Mouse (Mus musculus) liver, embryonic 11.5 days (tissue): ENCODE measurements around the gene Tmem143. TPM values are rescaled to one million over a fixed set of nuclear protein-coding genes. Genes with fewer than 3 reads are reported as not detected.
"Not testable (repeated sequence)": the region's sequence is repeated elsewhere in the genome, so short reads cannot be mapped to it uniquely, and the experiment has no call there.

Source experiments
- ATAC-seq: fragments of 200-750 bp; cut with Nextera tagmentation; replicated peaks from 2 replicates; pipeline ENCODE4 v1.8.0; 2017; ENCODE audit warnings: moderate number of reproducible peaks, mild to moderate bottlenecking, moderate TSS enrichment, moderate library complexity; ENCODE audit not compliant: low FRiP score
- DNase-seq: peaks from one replicate; pipeline ENCODE4 v3.0.0-alpha.2; 2017; ENCODE audit warnings: low spot score
- H3K27ac ChIP-seq: fragments of 300-500 bp; sonication (generic); 2 replicates; pipeline ENCODE4 v1.5.1; 2014; ENCODE audit warnings: mild to moderate bottlenecking, low read depth, low read length, control low read depth
- H3K27me3 ChIP-seq: fragments of 300-500 bp; sonication (generic); replicated peaks from 2 replicates; pipeline ENCODE4 v1.6.1; 2014; ENCODE audit warnings: low read length, mixed read lengths; ENCODE audit not compliant: control insufficient read depth, insufficient read depth
- H3K36me3 ChIP-seq: fragments of 300-500 bp; sonication (generic); 2 replicates; pipeline ENCODE4 v1.6.1; 2014; ENCODE audit warnings: mild to moderate bottlenecking, low read length, moderate library complexity, mixed read lengths; ENCODE audit not compliant: control insufficient read depth, insufficient read depth
- H3K4me1 ChIP-seq: fragments of 300-500 bp; sonication (generic); replicated peaks from 2 replicates; pipeline ENCODE4 v1.6.1; 2014; ENCODE audit warnings: low read length, mixed read lengths; ENCODE audit not compliant: control insufficient read depth, insufficient read depth
- H3K4me2 ChIP-seq: fragments of 300-500 bp; sonication (generic); 2 replicates; pipeline ENCODE4 v1.6.1; 2014; ENCODE audit warnings: mild to moderate bottlenecking, control low read depth, moderate library complexity
- H3K4me3 ChIP-seq: fragments of 300-500 bp; sonication (generic); 2 replicates; pipeline ENCODE4 v1.5.1; 2014; ENCODE audit warnings: low read depth, low read length, control low read depth
- H3K9ac ChIP-seq: fragments of 300-500 bp; sonication (generic); 2 replicates; pipeline ENCODE4 v1.6.1; 2014; ENCODE audit warnings: low read depth, low read length, control low read depth
- H3K9me3 ChIP-seq: fragments of 300-500 bp; sonication (generic); 2 replicates; pipeline ENCODE4 v1.6.1; 2016; ENCODE audit warnings: low read length, inconsistent platforms, mixed read lengths; ENCODE audit not compliant: control insufficient read depth
- WGBS: fragments of 180-500 bp; shearing (Covaris S2); extraction: QIAGEN DNeasy Blood & Tissue Kit; methylation state at CpG from one replicate; pipeline ENCODE4 v1.1.7; 2014; 5-methylcytosine and 5-hydroxymethylcytosine counted together
- polyA plus RNA-seq: library from polyadenylated mRNA; unstranded; fragments of >200 nt; fragmentation: Nextera tagmentation; extraction: Ambion mirVana; gene quantifications from 2 replicates; pipeline ENCODE4 v1.2.1, GENCODE M21; 2014

Tmem143 gene
- polyA plus RNA-seq, 1 experiment from 2014 or later: 5.8 TPM

DNA sequence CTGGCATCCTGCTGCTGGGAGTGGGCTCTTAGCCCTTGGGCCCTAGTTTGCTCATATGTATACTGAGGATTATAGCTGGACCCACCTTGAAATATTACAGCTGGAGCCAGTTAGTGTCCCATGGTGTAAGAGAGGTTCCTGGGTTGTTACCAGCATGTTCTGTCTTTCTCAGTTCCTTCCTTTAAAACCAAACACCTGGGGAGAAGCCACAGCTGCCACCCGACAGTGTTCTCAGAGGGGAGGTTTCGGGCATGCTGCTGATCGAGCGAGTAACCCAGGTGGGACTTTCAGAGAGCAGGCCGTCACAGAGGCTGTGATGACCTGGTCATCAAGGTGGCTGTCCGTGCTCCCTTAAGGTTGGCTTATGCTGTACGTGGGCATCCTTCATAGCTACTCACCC, 19.8 kb upstream of the Tmem143 start:
- no peaks in the 10 kb centered on the region for H3K9me3 ChIP-seq
- peaks cover 50% of the 10 kb centered on the region for H3K36me3 ChIP-seq
- no peak for DNase-seq
- no peak overlapping the region for H3K4me3 ChIP-seq
- peaks cover 13% of the 10 kb centered on the region for H3K4me1 ChIP-seq
- no peak for ATAC-seq
- H3K4me2 ChIP-seq: no peak overlapping the region
- WGBS: 97% methylated on average over 7 of the region's 7 CpGs
- H3K27ac ChIP-seq: no peak overlapping the region
- no peak overlapping the region for H3K9ac ChIP-seq
- peaks cover 3% of the 10 kb centered on the region for H3K27me3 ChIP-seq

DNA sequence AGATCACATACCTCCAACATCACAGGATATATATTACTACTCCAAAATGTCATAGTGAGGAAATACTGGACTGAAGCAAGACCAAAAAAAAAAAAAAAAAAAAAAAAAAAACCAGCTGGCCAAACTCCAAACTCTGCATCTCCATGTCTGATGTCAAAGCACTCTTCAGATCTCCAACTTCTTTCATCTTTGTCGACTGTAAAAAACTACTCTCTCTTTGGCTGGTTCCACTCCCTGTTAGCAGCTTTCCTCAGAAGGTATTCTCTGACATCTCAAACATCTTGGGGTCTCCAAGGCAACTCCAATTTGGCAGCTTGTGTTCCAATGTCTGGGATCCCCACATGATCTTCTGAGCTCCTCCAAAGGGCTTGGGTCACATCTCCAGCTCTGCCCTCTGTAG, 18.5 kb upstream of the Tmem143 start, which contains the start of gene Grin2d:
Grin2d (minus strand) TSS at position 101 of the 400 bp plus-strand sequence.
- H3K4me1 ChIP-seq: peaks cover 13% of the 10 kb centered on the region
- ATAC-seq, H3K27ac ChIP-seq, H3K4me3 ChIP-seq, H3K9me3 ChIP-seq, H3K9ac ChIP-seq, DNase-seq, H3K27me3 ChIP-seq, H3K4me2 ChIP-seq: not testable (repeated sequence)
- WGBS: 84% methylated on average over 1 of the region's 1 CpGs
- peaks cover 61% of the 10 kb centered on the region for H3K36me3 ChIP-seq

DNA sequence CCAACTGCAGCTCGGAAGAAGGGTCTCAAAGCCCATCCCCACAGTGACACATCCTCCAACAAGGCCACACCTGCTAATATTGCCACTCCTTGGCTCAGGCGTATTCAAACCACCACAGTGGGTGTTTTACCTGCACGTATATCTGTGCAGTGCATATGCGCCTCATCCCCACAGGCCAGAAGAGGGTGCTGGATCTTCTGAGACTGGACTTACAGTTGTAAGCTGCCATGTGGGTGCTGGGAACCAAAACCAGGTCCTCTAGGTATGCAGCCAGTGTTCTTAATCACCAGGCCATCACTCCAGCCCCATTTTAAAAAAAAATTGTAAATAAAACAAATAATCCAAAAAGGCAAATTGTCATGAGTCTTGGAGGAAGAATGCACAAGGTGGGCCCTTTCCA, 16.2 kb upstream of the Tmem143 start:
- 94% methylated on average over 4 of the region's 4 CpGs for WGBS
- no peak for ATAC-seq

DNA sequence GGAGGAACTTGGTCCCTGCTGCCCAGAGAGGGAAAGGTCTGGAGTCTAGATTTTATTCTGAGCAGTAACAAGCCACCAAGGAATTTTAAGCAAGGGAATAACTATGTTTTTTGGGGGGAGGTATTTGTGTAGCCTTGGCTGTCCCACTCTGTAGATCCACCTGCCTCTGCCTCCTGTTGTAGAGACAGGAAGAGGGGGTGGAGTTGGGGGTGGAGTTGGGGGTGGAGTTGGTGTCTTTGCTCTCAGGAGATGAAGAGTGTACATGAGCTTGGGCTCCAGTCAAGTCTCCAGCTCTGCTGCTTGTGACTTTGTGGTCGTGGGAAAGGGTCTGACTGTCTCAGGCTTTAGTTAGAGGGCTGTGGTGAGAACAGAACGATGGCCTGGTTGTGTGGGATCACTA, 15.7 kb upstream of the Tmem143 start:
- DNase-seq (no peak), ATAC-seq (no peak)
- H3K4me2 ChIP-seq: no peak overlapping the region

More for the DNA sequence above, 16.2 kb upstream of the Tmem143 start:
- Histone ChIP-seq H3K4me1 (no peaks in the 10 kb centered on the region), H3K4me2 (no peak overlapping the region), H3K9me3 (no peaks in the 10 kb centered on the region), H3K27ac (no peak overlapping the region), H3K9ac (no peak overlapping the region), H3K36me3 (peaks cover 68% of the 10 kb centered on the region), H3K27me3 (no peaks in the 10 kb centered on the region), H3K4me3 (no peak overlapping the region)
- DNase-seq: no peak

DNA sequence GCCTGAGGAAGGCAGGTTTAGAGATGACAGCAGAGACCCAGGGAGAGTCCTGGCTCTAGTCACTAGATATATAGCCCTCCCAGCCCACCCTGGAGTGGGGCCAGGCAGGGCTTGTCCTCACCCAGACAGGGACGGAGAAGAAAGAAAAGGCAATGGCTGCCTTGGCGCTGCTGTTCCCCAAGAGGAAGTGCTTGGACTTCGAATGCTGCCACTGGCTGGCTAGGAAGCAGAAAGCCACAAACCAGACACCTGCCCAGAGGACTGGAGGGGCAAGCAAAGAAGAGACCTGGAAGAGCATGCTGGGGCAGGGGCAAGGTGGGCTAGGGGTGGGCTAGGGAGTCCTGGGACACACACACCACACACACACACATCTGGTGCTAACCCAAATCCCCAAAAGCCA, 9.5 kb upstream of the Tmem143 start:
- Histone ChIP-seq H3K4me2 (no peak overlapping the region), H3K27ac (no peak overlapping the region), H3K9ac (no peak overlapping the region), H3K4me1 (no peaks in the 10 kb centered on the region), H3K9me3 (no peaks in the 10 kb centered on the region), H3K4me3 (no peak overlapping the region), H3K36me3 (peaks cover 21% of the 10 kb centered on the region), H3K27me3 (no peaks in the 10 kb centered on the region)
- ATAC-seq (no peak), DNase-seq (no peak)
- 28% methylated on average over 3 of the region's 3 CpGs for WGBS

More for the DNA sequence above, 15.7 kb upstream of the Tmem143 start:
- H3K4me1 ChIP-seq: no peaks in the 10 kb centered on the region
- no peak overlapping the region for H3K9ac ChIP-seq
- H3K36me3 ChIP-seq: peaks cover 63% of the 10 kb centered on the region
- WGBS: 87% methylated on average over 2 of the region's 2 CpGs
- no peaks in the 10 kb centered on the region for H3K27me3 ChIP-seq
- H3K27ac ChIP-seq: no peak overlapping the region
- no peaks in the 10 kb centered on the region for H3K9me3 ChIP-seq
- no peak overlapping the region for H3K4me3 ChIP-seq

DNA sequence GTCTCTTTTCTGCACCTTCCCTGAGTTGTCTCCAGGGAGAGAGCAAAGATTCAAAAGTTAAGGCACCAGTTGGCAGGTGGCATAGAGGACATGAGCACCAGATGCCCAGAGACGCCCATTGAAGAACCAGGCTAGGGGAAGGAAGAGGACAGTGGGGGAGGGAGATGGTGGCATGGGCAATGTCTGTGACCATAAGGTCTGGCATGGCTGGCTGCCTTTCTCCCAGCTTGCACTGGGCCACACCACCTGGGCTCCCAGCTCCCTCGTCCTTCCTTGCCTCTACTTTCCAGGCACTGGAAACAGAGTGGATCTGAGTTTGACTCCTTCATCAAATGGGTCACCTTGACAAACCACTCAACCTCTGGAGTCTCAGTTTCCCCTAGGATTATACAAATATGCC, 4.1 kb upstream of the Tmem143 start:
- no peak overlapping the region for H3K27ac ChIP-seq
- DNase-seq (no peak), ATAC-seq (no peak)
- H3K9ac ChIP-seq: no peak overlapping the region
- 76% methylated on average over 2 of the region's 2 CpGs for WGBS
- H3K4me3 ChIP-seq: no peak overlapping the region
- no peaks in the 10 kb centered on the region for H3K9me3 ChIP-seq
- H3K36me3 ChIP-seq: no peaks in the 10 kb centered on the region
- H3K4me1 ChIP-seq: peaks cover 5% of the 10 kb centered on the region; the same call in 1 of the 2 replicates
- no peaks in the 10 kb centered on the region for H3K27me3 ChIP-seq
- no peak overlapping the region for H3K4me2 ChIP-seq

DNA sequence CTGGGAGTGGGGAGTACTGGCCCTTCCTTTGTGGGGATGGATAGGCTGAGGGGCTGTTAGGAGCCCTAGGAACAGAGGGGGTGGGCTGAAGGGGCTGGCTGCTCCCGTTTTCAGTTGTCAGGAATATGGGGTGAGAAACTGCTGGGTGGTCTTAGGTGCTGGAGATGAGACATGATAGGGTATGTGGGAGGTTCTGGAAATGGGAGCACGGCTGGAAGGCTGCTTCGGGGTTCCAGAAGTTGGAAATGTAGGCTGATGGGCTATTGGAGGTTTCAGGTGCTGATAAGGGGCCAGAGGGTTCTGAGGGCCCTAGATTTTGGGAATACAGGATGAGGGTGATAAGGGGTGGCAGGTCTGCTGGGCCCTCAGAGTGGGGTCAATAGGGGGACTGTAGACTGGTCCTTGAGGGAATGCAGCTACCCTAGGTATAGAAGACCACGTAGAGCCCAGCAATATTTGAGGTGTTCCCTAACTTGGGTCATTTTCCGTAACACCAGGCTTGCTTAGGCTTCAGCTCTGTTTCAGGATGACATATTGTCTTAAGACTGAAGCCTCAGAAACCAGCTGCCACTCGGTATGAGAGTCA, 717 bp upstream of the Tmem143 start:
- Histone ChIP-seq H3K27ac (peak overlapping the region; percentile 49; the same call in 1 of the 2 replicates), H3K9ac (peak overlapping the region; percentile 54), H3K4me1 (peaks cover 5% of the 10 kb centered on the region), H3K4me2 (peak overlapping the region; percentile 55), H3K36me3 (no peaks in the 10 kb centered on the region), H3K9me3 (no peaks in the 10 kb centered on the region), H3K27me3 (no peaks in the 10 kb centered on the region), H3K4me3 (0 out of 2 replicates have a peak overlapping the region, but pooled peaks have one; percentile 58)
- ATAC-seq: no peak; the same call in 1 of the 2 replicates
- no peak for DNase-seq
- WGBS: 72% methylated on average over 6 of the region's 6 CpGs

DNA sequence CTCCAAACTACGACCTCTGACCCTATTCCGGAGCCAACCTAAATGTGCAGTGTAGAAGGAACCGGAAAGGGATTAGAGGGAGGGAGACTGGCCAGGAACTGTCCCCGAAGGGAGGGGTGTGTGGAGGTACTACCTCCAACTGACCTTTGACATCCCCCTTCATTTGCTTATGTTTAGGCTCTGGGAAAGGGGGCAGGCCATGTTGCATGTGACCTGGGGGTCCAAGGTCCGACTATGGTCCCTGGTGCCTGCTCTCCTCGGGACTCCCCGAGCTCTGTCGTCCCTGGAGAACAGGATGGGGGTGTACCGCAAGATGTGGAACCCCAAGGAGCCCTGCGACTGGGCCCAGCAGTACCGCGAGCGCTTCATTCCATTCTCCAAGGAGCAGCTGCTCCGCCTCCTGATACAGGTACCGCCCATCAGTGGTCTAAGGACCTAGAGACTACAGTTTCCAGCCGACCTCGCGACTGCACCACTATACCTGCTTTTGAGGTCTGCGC, 567 bp downstream of the Tmem143 start:
- peak; percentile 69 for ATAC-seq
- H3K36me3 ChIP-seq: no peaks in the 10 kb centered on the region

DNA sequence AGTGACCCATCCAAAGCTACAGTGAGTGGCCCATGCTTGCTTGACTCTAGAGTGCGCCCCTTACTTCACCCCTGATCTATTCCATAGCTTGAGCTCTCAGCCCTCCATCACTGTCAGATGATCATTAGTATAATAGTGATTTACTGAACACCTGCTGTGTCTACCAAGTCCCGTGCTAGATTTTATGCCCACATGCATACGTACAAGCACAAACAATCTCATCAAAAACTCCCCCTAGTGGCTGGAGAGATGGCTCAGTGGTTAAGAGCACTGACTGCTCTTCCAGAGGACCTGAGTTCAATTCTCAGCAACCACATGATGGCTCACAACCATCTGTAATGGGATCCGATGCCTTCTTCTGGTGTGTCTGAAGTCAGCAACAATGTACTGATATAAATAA, 1.4 kb downstream of the Tmem143 start:
- not testable (repeated sequence) for DNase-seq, H3K27me3 ChIP-seq, H3K36me3 ChIP-seq, H3K9me3 ChIP-seq, H3K4me1 ChIP-seq, ATAC-seq
- 51% methylated on average over 4 of the region's 4 CpGs for WGBS
- H3K4me2 ChIP-seq: peak overlapping the region; percentile 77
- peak overlapping the region; percentile 70; the same call in 1 of the 2 replicates for H3K27ac ChIP-seq
- peak overlapping the region; percentile 80; the same call in 1 of the 2 replicates for H3K9ac ChIP-seq
- H3K4me3 ChIP-seq: peak overlapping the region; percentile 58

More for the DNA sequence above, 567 bp downstream of the Tmem143 start:
- peak overlapping the region; percentile 80 for H3K9ac ChIP-seq
- DNase-seq: peak; percentile 69
- WGBS: 1% methylated on average over 19 of the region's 19 CpGs
- peak overlapping the region; percentile 58 for H3K4me3 ChIP-seq
- no peaks in the 10 kb centered on the region for H3K27me3 ChIP-seq
- H3K27ac ChIP-seq: peak overlapping the region; percentile 70
- peak overlapping the region; percentile 77 for H3K4me2 ChIP-seq
- H3K9me3 ChIP-seq: no peaks in the 10 kb centered on the region
- H3K4me1 ChIP-seq: peaks cover 8% of the 10 kb centered on the region
